Comparison of ENCODE assay signal across 8 mouse cellular contexts in genomic region chr8:84985049-84985683, GRCm38 (mm10). TPM values are rescaled to one million over a fixed set of nuclear protein-coding genes. Genes with fewer than 3 reads are reported as not detected.
A peak's percentile ranks its signal among the peaks of the same experiment; 100 is the strongest.
DNase-seq lines count a peak whose midpoint lies in the region; ATAC-seq and TF ChIP-seq lines count a peak whose summit lies in the region.

No protein-coding gene starts in this region.

- ATAC-seq in heart, embryonic 13.5 days (ENCODE audit: extremely low read depth, insufficient number of reproducible peaks, low FRiP score, low TSS enrichment), result no peak
- no peak for ATAC-seq in forebrain, embryonic 14.5 days
- ATAC-seq in liver, embryonic 13.5 days (ENCODE audit: low read depth), result no peak
- ATAC-seq in neural tube, embryonic 15.5 days (ENCODE audit: low FRiP score), result no peak; the same call in 1 of the 2 replicates

- no peaks in the 10 kb centered on the region for H3K36me3 ChIP-seq in heart, embryonic 13.5 days
- H3K36me3 ChIP-seq in E14TG2a.4 (ENCODE audit: insufficient read depth, low read length), result peaks cover 8% of the 10 kb centered on the region; the same call in 1 of the 2 replicates
- H3K36me3 ChIP-seq in forebrain, embryonic 14.5 days (ENCODE audit: control insufficient read depth, insufficient read depth, low read length), result no peaks in the 10 kb centered on the region
- H3K36me3 ChIP-seq in liver, embryonic 13.5 days, result no peaks in the 10 kb centered on the region
- no peaks in the 10 kb centered on the region for H3K36me3 ChIP-seq in neural tube, embryonic 15.5 days

- peaks cover 57% of the 10 kb centered on the region for H3K4me1 ChIP-seq in heart, embryonic 13.5 days
- H3K4me1 ChIP-seq in E14TG2a.4 (replicated peaks; ENCODE audit: low read depth, low read length), result peaks cover 91% of the 10 kb centered on the region
- H3K4me1 ChIP-seq in forebrain, embryonic 14.5 days (ENCODE audit: control insufficient read depth, insufficient read depth, low read length), result peaks cover 20% of the 10 kb centered on the region
- peaks cover 95% of the 10 kb centered on the region for H3K4me1 ChIP-seq in liver, embryonic 13.5 days (replicated peaks)
- peaks cover 49% of the 10 kb centered on the region for H3K4me1 ChIP-seq in neural tube, embryonic 15.5 days

- H3K27me3 ChIP-seq in heart, embryonic 13.5 days (replicated peaks), result peaks cover 22% of the 10 kb centered on the region
- H3K27me3 ChIP-seq in E14TG2a.4 (ENCODE audit: insufficient read depth, low read length), result no peaks in the 10 kb centered on the region
- H3K27me3 ChIP-seq in forebrain, embryonic 14.5 days (replicated peaks; ENCODE audit: control insufficient read depth, insufficient read depth, low read length), result 0 out of 2 replicates have a peak, but pooled peaks cover 12% of the 10 kb centered on the region
- H3K27me3 ChIP-seq in liver, embryonic 13.5 days, result no peaks in the 10 kb centered on the region
- H3K27me3 ChIP-seq in neural tube, embryonic 15.5 days (replicated peaks), result peaks cover 22% of the 10 kb centered on the region

- H3K9ac ChIP-seq in heart, embryonic 13.5 days, result peak overlapping the region; percentile 83
- H3K9ac ChIP-seq in forebrain, embryonic 14.5 days (ENCODE audit: low read length), result peak overlapping the region; percentile 67
- H3K9ac ChIP-seq in liver, embryonic 13.5 days, result peak overlapping the region; percentile 80
- H3K9ac ChIP-seq in neural tube, embryonic 15.5 days (replicated peaks), result peak overlapping the region; percentile 61

- H3K4me2 ChIP-seq in heart, embryonic 13.5 days, result peak overlapping the region; percentile 99
- peak overlapping the region; percentile 98 for H3K4me2 ChIP-seq in forebrain, embryonic 14.5 days (ENCODE audit: low read length)
- peak overlapping the region; percentile 100 for H3K4me2 ChIP-seq in liver, embryonic 13.5 days
- peak overlapping the region; percentile 100 for H3K4me2 ChIP-seq in neural tube, embryonic 15.5 days

- TF ChIP-seq CTCF in E14TG2a.4 (conservative IDR thresholded peaks at IDR 0.05; ENCODE audit: low read length), result no peak

- H3K4me3 ChIP-seq in heart, embryonic 13.5 days, result peak overlapping the region; percentile 66
- H3K4me3 ChIP-seq in E14TG2a.4 (replicated peaks; ENCODE audit: low read length), result peak overlapping the region; percentile 91
- H3K4me3 ChIP-seq in forebrain, embryonic 14.5 days (ENCODE audit: low read depth, low read length), result peak overlapping the region; percentile 49
- peak overlapping the region; percentile 67 for H3K4me3 ChIP-seq in liver, embryonic 13.5 days (replicated peaks)
- peak overlapping the region; percentile 54 for H3K4me3 ChIP-seq in neural tube, embryonic 15.5 days (replicated peaks)

- intact Hi-C loops in gastrocnemius, postnatal 14 days (cut with DNase I; ENCODE audit: low total_unique reads), result no loop called here

- DNase-seq in heart, adult 11 months, result no peak
- DNase-seq in forebrain, embryonic 14.5 days (ENCODE audit: low spot score), result no peak
- no peak for DNase-seq in liver, embryonic 13.5 days
- no peak for DNase-seq in Muller cell, postnatal 12 days (ENCODE audit: inconsistent ontology term)
- DNase-seq in gastrocnemius, postnatal 14 days, result no peak

- H3K27ac ChIP-seq in heart, embryonic 13.5 days (replicated peaks), result peak overlapping the region; percentile 72
- H3K27ac ChIP-seq in forebrain, embryonic 14.5 days (ENCODE audit: low read depth, low read length), result peak overlapping the region; percentile 4; the same call in 1 of the 2 replicates
- H3K27ac ChIP-seq in liver, embryonic 13.5 days, result peak overlapping the region; percentile 82
- peak overlapping the region; percentile 90 for H3K27ac ChIP-seq in neural tube, embryonic 15.5 days (replicated peaks)

- H3K9me3 ChIP-seq in heart, embryonic 13.5 days, result no peaks in the 10 kb centered on the region
- H3K9me3 ChIP-seq in E14TG2a.4 (ENCODE audit: low read length), result no peaks in the 10 kb centered on the region
- no peaks in the 10 kb centered on the region for H3K9me3 ChIP-seq in forebrain, embryonic 14.5 days (replicated peaks; ENCODE audit: control insufficient read depth, low read length)
- no peaks in the 10 kb centered on the region for H3K9me3 ChIP-seq in liver, embryonic 13.5 days (replicated peaks)
- H3K9me3 ChIP-seq in neural tube, embryonic 15.5 days (replicated peaks), result no peaks in the 10 kb centered on the region

- WGBS in heart, embryonic 13.5 days, result 2% methylated on average over 23 of the region's 23 CpGs
- 2% methylated on average over 23 of the region's 23 CpGs for WGBS in forebrain, embryonic 14.5 days
- WGBS in liver, embryonic 13.5 days (ENCODE audit: insufficient replicate concordance), result 2% methylated on average over 23 of the region's 23 CpGs
- 1% methylated on average over 23 of the region's 23 CpGs for WGBS in neural tube, embryonic 15.5 days

RNA-seq across cellular contexts. Expression of gene Hook2, which starts 5.2 kb away (rescaled TPM):
- polyA plus RNA-seq in heart, embryonic 13.5 days (2015; fragmentation: Nextera tagmentation; extraction: Ambion mirVana), result 7.2 and 7.3 TPM in 2 replicates
- 13.0 and 20.3 TPM in 2 replicates for polyA plus RNA-seq in forebrain, embryonic 14.5 days (2014; fragmentation: Nextera tagmentation; extraction: Ambion mirVana)
- 7.2 and 7.4 TPM in 2 replicates for polyA plus RNA-seq in liver, embryonic 13.5 days (2015; fragmentation: Nextera tagmentation; extraction: Ambion mirVana)
- 33.9 and 37.2 TPM in 2 replicates for polyA plus RNA-seq in neural tube, embryonic 15.5 days (2015; fragmentation: Nextera tagmentation; extraction: Ambion mirVana)
- total RNA-seq in gastrocnemius, postnatal 14 days (2021), result 1 to 10 TPM; 1.4 to 1.5 TPM

RNA-seq across cellular contexts. Expression of gene Junb, which starts 6.6 kb away (rescaled TPM):
- 12.8 and 12.9 TPM in 2 replicates for polyA plus RNA-seq in heart, embryonic 13.5 days (2015; fragmentation: Nextera tagmentation; extraction: Ambion mirVana)
- 5.0 and 6.5 TPM in 2 replicates for polyA plus RNA-seq in forebrain, embryonic 14.5 days (2014; fragmentation: Nextera tagmentation; extraction: Ambion mirVana)
- 12.2 and 15.3 TPM in 2 replicates for polyA plus RNA-seq in liver, embryonic 13.5 days (2015; fragmentation: Nextera tagmentation; extraction: Ambion mirVana)
- polyA plus RNA-seq in neural tube, embryonic 15.5 days (2015; fragmentation: Nextera tagmentation; extraction: Ambion mirVana), result 9.4 and 15.1 TPM in 2 replicates
- 1 to 10 TPM; 6.2 to 6.3 TPM for total RNA-seq in gastrocnemius, postnatal 14 days (2021)

RNA-seq across cellular contexts. Expression of gene Rnaseh2a, which starts 15.6 kb away (rescaled TPM):
- polyA plus RNA-seq in heart, embryonic 13.5 days (2015; fragmentation: Nextera tagmentation; extraction: Ambion mirVana), result 82.8 and 83.4 TPM in 2 replicates
- 93.3 and 111 TPM in 2 replicates for polyA plus RNA-seq in forebrain, embryonic 14.5 days (2014; fragmentation: Nextera tagmentation; extraction: Ambion mirVana)
- 130 TPM in 2 replicates for polyA plus RNA-seq in liver, embryonic 13.5 days (2015; fragmentation: Nextera tagmentation; extraction: Ambion mirVana)
- 55.0 and 81.5 TPM in 2 replicates for polyA plus RNA-seq in neural tube, embryonic 15.5 days (2015; fragmentation: Nextera tagmentation; extraction: Ambion mirVana)
- 10 to 100 TPM; 22.6 to 28.4 TPM for total RNA-seq in gastrocnemius, postnatal 14 days (2021)

RNA-seq across cellular contexts. Expression of gene Prdx2, which starts 15.8 kb away (rescaled TPM):
- polyA plus RNA-seq in heart, embryonic 13.5 days (2015; fragmentation: Nextera tagmentation; extraction: Ambion mirVana), result 733 and 747 TPM in 2 replicates
- polyA plus RNA-seq in forebrain, embryonic 14.5 days (2014; fragmentation: Nextera tagmentation; extraction: Ambion mirVana), result 1,735 and 2,101 TPM in 2 replicates
- 1,982 and 2,114 TPM in 2 replicates for polyA plus RNA-seq in liver, embryonic 13.5 days (2015; fragmentation: Nextera tagmentation; extraction: Ambion mirVana)
- polyA plus RNA-seq in neural tube, embryonic 15.5 days (2015; fragmentation: Nextera tagmentation; extraction: Ambion mirVana), result 930 and 1,070 TPM in 2 replicates
- 100 to 1,000 TPM; 224 to 248 TPM for total RNA-seq in gastrocnemius, postnatal 14 days (2021)

RNA-seq across cellular contexts. Expression of gene Gm49661, which starts 15.9 kb away (rescaled TPM):
- not detected in 2 replicates for polyA plus RNA-seq in heart, embryonic 13.5 days (2015; fragmentation: Nextera tagmentation; extraction: Ambion mirVana)
- polyA plus RNA-seq in forebrain, embryonic 14.5 days (2014; fragmentation: Nextera tagmentation; extraction: Ambion mirVana), result not detected in 2 replicates
- polyA plus RNA-seq in liver, embryonic 13.5 days (2015; fragmentation: Nextera tagmentation; extraction: Ambion mirVana), result not detected in 2 replicates
- not detected in 2 replicates for polyA plus RNA-seq in neural tube, embryonic 15.5 days (2015; fragmentation: Nextera tagmentation; extraction: Ambion mirVana)
- not detected for total RNA-seq in gastrocnemius, postnatal 14 days (2021)

Comparison
In these comparisons a context has a peak if more than half of its experiments do, and no peak if none do; other contexts are left out.
1. H3K27ac ChIP-seq: peak in every context shown above with its lines; median percentile 90 in neural tube, embryonic 15.5 days; 82 in liver, embryonic 13.5 days; 72 in heart, embryonic 13.5 days; 4 in forebrain, embryonic 14.5 days.